Mouse (Mus musculus) gastrocnemius, adult 18-20 months (tissue): Measurements from ENCODE around the gene M1ap. TPM values are rescaled to one million over a fixed set of nuclear protein-coding genes. Genes with fewer than 3 reads are reported as not detected.

Experiments
- DNase-seq: peaks from one replicate; pipeline ENCODE4 v3.0.0; 2021; ENCODE audit warnings: low spot score
- long read RNA-seq, 2 experiments: library from polyadenylated mRNA; stranded (forward); transcript quantifications; one replicate each; pipeline ENCODE4 v2.0.0; 2021
- total RNA-seq, 2 experiments: library from RNA; stranded (reverse); gene quantifications; 2 replicates each; pipeline ENCODE4 v1.2.3; 2021

Gene M1ap
- total RNA-seq, result not detected
- long read RNA-seq, experiment 1, result 0 reads
- long read RNA-seq, experiment 2, partial matches to known transcripts, result 0 of 1 reads
- long read RNA-seq, experiment 2, other reads (novel, unspliced or antisense), result 1 of 1 reads

GRCm38 (mm10) chr6:82946651-82947050, at the start of gene M1ap:
Gene M1ap (plus strand): TSS chr6:82946902.
- DNase-seq, result no peak

GRCm38 (mm10) chr6:82897311-82897710, 49.4 kb upstream of the M1ap start:
- no peak for DNase-seq

GRCm38 (mm10) chr6:82898227-82898626, 48.5 kb upstream of the M1ap start:
- no peak for DNase-seq

- no peak for DNase-seq
These were observed 48.0 kb upstream of the M1ap start for GRCm38 (mm10) chr6:82898745-82899144.

GRCm38 (mm10) chr6:82902559-82902958, 44.1 kb upstream of the M1ap start:
- DNase-seq, result no peak

- DNase-seq, result no peak
These were observed 39.7 kb upstream of the M1ap start for GRCm38 (mm10) chr6:82906985-82907384.

- DNase-seq, result peak; percentile 23
These were observed 38.7 kb upstream of the M1ap start for GRCm38 (mm10) chr6:82908034-82908433.

GRCm38 (mm10) chr6:82909136-82909855, 37.4 kb upstream of the M1ap start:
- peak; percentile 32 for DNase-seq

GRCm38 (mm10) chr6:82911303-82911702, 35.4 kb upstream of the M1ap start:
- no peak for DNase-seq

- DNase-seq, result no peak
These were observed 33.1 kb upstream of the M1ap start for GRCm38 (mm10) chr6:82913336-82914247.

GRCm38 (mm10) chr6:82915889-82916288, 30.8 kb upstream of the M1ap start:
- peak; percentile 32 for DNase-seq

GRCm38 (mm10) chr6:82916459-82916858, 30.2 kb upstream of the M1ap start:
- no peak for DNase-seq

GRCm38 (mm10) chr6:82917076-82917777, 29.5 kb upstream of the M1ap start:
- DNase-seq, result no peak

- peak; percentile 16 for DNase-seq
These were observed 28.9 kb upstream of the M1ap start for GRCm38 (mm10) chr6:82917778-82918129.

GRCm38 (mm10) chr6:82918371-82918770, 28.3 kb upstream of the M1ap start:
- no peak for DNase-seq

GRCm38 (mm10) chr6:82919520-82919919, 27.2 kb upstream of the M1ap start:
- DNase-seq, result no peak

- no peak for DNase-seq
These were observed 25.1 kb upstream of the M1ap start for GRCm38 (mm10) chr6:82921426-82922224.

- no peak for DNase-seq
These were observed 21.7 kb upstream of the M1ap start for GRCm38 (mm10) chr6:82925005-82925404.

GRCm38 (mm10) chr6:82926106-82926505, 20.6 kb upstream of the M1ap start:
- DNase-seq, result no peak

- no peak for DNase-seq
These were observed 20.2 kb upstream of the M1ap start for GRCm38 (mm10) chr6:82926528-82926927.

GRCm38 (mm10) chr6:82927617-82928016, 19.1 kb upstream of the M1ap start:
- DNase-seq, result no peak
